Mouse (Mus musculus) ES-Bruce4 (cell line): ENCODE measurements around the gene Bloc1s4. TPM values are rescaled to one million over a fixed set of nuclear protein-coding genes. Genes with fewer than 3 reads are reported as not detected.
A peak's percentile ranks its signal among the peaks of the same experiment; 100 is the strongest.

Experiments
- H3K27ac ChIP-seq: 2 replicates; pipeline ENCODE4 v1.5.1; 2012; ENCODE audit warnings: low read length, inconsistent platforms; ENCODE audit not compliant: insufficient read depth
- H3K27me3 ChIP-seq: 2 replicates; pipeline ENCODE4 v1.6.1; 2012; ENCODE audit warnings: mild to moderate bottlenecking, low read length, inconsistent platforms; ENCODE audit not compliant: control insufficient read depth, poor library complexity, insufficient read depth, severe bottlenecking
- H3K36me3 ChIP-seq: 2 replicates; pipeline ENCODE4 v1.6.1; 2012; ENCODE audit warnings: inconsistent platforms, mild to moderate bottlenecking, low read length, moderate library complexity; ENCODE audit not compliant: control insufficient read depth, poor library complexity, insufficient read depth, severe bottlenecking
- H3K4me1 ChIP-seq: one replicate; pipeline ENCODE4 v1.8.1; 2011; ENCODE audit warnings: low read length; ENCODE audit not compliant: control insufficient read depth, insufficient read depth
- H3K4me3 ChIP-seq: 2 replicates; pipeline ENCODE4 v1.5.1; 2011; ENCODE audit warnings: low read depth, mild to moderate bottlenecking, low read length
- H3K9ac ChIP-seq: 2 replicates; pipeline ENCODE4 v1.6.1; 2012; ENCODE audit warnings: low read depth, mild to moderate bottlenecking, inconsistent platforms; ENCODE audit not compliant: poor library complexity, severe bottlenecking
- H3K9me3 ChIP-seq: replicated peaks from 2 replicates; pipeline ENCODE4 v1.6.1; 2012; ENCODE audit warnings: mild to moderate bottlenecking, low read length, inconsistent platforms; ENCODE audit not compliant: control insufficient read depth, poor library complexity, insufficient read depth, severe bottlenecking
- CTCF ChIP-seq: IDR thresholded peaks from one replicate; pipeline ENCODE4 v1.8.1; 2011; ENCODE audit warnings: low read depth, low read length
- EP300 ChIP-seq: IDR thresholded peaks from 2 replicates; pipeline ENCODE4 v1.6.1; 2011; ENCODE audit warnings: low read depth, low read length; ENCODE audit not compliant: insufficient read depth
- POLR2A ChIP-seq: IDR thresholded peaks from one replicate; pipeline ENCODE4 v1.8.1; 2011; ENCODE audit warnings: low read length; ENCODE audit not compliant: insufficient read depth
- polyA plus RNA-seq: library from polyadenylated mRNA; stranded (reverse); fragments of >200 nt; gene quantifications from 2 replicates; pipeline ENCODE4 v1.2.4, GENCODE M21; 2011; ENCODE audit warnings: low read depth; ENCODE audit not compliant: missing spikeins, insufficient read depth, insufficient read length

Gene Bloc1s4
- polyA plus RNA-seq, 1 experiment, result 8.6 TPM

DNA sequence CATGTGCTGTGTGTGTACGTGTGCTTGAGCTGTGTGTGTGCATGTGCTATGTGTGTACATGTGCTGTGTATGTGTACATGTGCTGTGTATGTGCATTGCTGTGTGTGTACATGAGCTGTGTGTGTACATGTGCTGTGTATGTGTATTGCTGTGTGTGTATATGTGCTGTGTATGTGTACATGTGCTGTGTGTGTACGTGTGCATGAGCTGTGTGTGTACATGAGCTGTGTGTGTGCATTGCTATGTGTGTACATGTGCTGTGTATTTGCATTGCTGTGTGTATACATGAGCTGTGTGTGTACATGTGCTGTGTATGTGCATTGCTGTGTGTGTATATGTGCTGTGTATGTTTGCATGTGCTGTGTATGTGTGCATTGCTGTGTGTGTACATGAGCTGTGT is 31.1 kb upstream of the Bloc1s4 start:
- H3K4me1 ChIP-seq, result peaks cover 4% of the 10 kb centered on the region
- TF ChIP-seq POLR2A (no peak), CTCF (no peak), EP300 (no peak)
- H3K4me3 ChIP-seq, result no peak overlapping the region
- H3K27ac ChIP-seq, result no peak overlapping the region
- H3K36me3 ChIP-seq, result no peaks in the 10 kb centered on the region
- H3K9ac ChIP-seq, result no peak overlapping the region
- no peaks in the 10 kb centered on the region for H3K27me3 ChIP-seq
- H3K9me3 ChIP-seq, result 0 out of 2 replicates have a peak, but pooled peaks cover 3% of the 10 kb centered on the region

DNA sequence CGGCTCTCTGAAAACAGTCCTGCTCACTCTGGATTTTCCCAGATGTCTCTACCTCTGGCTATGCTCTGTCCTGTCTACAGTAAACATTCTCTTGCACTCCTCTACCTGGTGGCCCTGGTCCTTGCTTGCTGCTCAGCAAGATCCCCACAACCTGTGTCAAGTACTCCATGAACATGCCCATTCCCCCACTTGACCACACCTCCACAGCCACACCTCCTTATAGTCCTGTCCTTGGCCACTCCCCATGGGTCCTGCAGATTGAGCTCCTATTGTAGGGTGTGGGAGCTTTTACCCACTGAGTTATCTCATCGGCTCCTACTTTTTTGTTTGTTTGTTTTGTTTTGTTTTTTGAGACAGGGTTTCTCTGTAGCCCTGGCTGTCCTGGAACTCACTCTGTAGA is 30.5 kb upstream of the Bloc1s4 start:
- TF ChIP-seq EP300, result no peak
- TF ChIP-seq CTCF, result no peak
- Histone ChIP-seq H3K9me3 (0 out of 2 replicates have a peak, but pooled peaks cover 3% of the 10 kb centered on the region), H3K4me3 (no peak overlapping the region), H3K9ac (no peak overlapping the region), H3K4me1 (peaks cover 4% of the 10 kb centered on the region), H3K27ac (no peak overlapping the region), H3K36me3 (no peaks in the 10 kb centered on the region), H3K27me3 (no peaks in the 10 kb centered on the region)

GRCm38 (mm10) chr5:36777186-36777585 is 28.7 kb upstream of the Bloc1s4 start:
- TF ChIP-seq POLR2A (no peak), CTCF (no peak), EP300 (peak; percentile 89)
- peak overlapping the region; percentile 67; the same call in 1 of the 2 replicates for H3K27ac ChIP-seq
- H3K36me3 ChIP-seq, result no peaks in the 10 kb centered on the region
- no peak overlapping the region for H3K4me3 ChIP-seq
- peaks cover 8% of the 10 kb centered on the region for H3K4me1 ChIP-seq
- H3K9ac ChIP-seq, result no peak overlapping the region
- H3K9me3 ChIP-seq, result 0 out of 2 replicates have a peak, but pooled peaks cover 3% of the 10 kb centered on the region
- H3K27me3 ChIP-seq, result no peaks in the 10 kb centered on the region

DNA sequence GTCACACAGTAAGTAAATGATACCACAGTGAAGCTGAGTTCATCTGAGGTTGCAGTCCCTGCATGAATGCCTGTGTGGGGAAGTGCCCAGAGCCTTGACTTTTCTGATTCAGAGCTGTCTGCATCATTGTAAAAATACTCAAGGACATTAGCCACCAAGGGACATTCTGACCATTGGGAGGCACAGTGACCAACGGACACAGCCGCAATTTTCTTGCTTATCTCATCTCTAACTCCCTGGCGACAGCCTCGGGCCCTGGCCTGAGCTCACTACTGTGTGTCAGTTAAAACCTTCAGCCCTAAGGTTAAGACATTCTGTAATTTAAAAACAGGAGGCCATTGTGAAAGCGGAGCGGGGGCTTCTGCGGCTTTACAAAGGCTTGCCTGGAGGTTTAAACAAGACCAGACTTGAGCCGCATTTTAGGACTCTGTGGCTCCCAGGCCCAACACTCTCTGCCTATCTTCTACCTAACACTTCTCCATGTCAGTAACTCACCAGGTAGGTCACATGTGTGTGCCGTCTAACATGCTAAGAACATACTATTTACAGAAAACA is 27.6 kb upstream of the Bloc1s4 start:
- no peaks in the 10 kb centered on the region for H3K27me3 ChIP-seq
- peak; percentile 49; the same call in 1 of the 2 replicates for TF ChIP-seq EP300
- no peak for TF ChIP-seq CTCF
- no peak for TF ChIP-seq POLR2A
- no peak overlapping the region for H3K4me3 ChIP-seq
- H3K27ac ChIP-seq, result peak overlapping the region; percentile 38; the same call in 1 of the 2 replicates
- H3K9ac ChIP-seq, result no peak overlapping the region
- peaks cover 8% of the 10 kb centered on the region for H3K4me1 ChIP-seq
- H3K9me3 ChIP-seq, result 0 out of 2 replicates have a peak, but pooled peaks cover 3% of the 10 kb centered on the region
- no peaks in the 10 kb centered on the region for H3K36me3 ChIP-seq

GRCm38 (mm10) chr5:36775317-36775716 is 26.9 kb upstream of the Bloc1s4 start:
- Histone ChIP-seq H3K27ac (no peak overlapping the region), H3K4me3 (no peak overlapping the region), H3K27me3 (no peaks in the 10 kb centered on the region), H3K9ac (no peak overlapping the region), H3K9me3 (no peaks in the 10 kb centered on the region), H3K4me1 (peaks cover 8% of the 10 kb centered on the region), H3K36me3 (no peaks in the 10 kb centered on the region)
- TF ChIP-seq EP300 (no peak), POLR2A (no peak), CTCF (no peak)

- Histone ChIP-seq H3K27ac (no peak overlapping the region), H3K36me3 (no peaks in the 10 kb centered on the region), H3K9ac (no peak overlapping the region), H3K9me3 (no peaks in the 10 kb centered on the region), H3K27me3 (no peaks in the 10 kb centered on the region), H3K4me3 (no peak overlapping the region), H3K4me1 (peaks cover 7% of the 10 kb centered on the region)
- TF ChIP-seq EP300 (peak; percentile 78), CTCF (no peak), POLR2A (no peak)
These were observed 24.1 kb upstream of the Bloc1s4 start for GRCm38 (mm10) chr5:36772586-36772985.
